Mouse (Mus musculus) right cerebral cortex, postnatal 4 days (tissue): ENCODE data around the gene Lclat1.
"Not testable (repeated sequence)": the region's sequence is repeated elsewhere in the genome, so short reads cannot be mapped to it uniquely, and the experiment has no call there.

ENCODE experiments used
- DNase-seq: peaks from one replicate; pipeline ENCODE4 v3.0.0-alpha.2; 2022

Lclat1 gene

GRCm38 (mm10) chr17:73142445-73142844 lies 34.7 kb downstream of the Lclat1 start:
- no peak for DNase-seq

- no peak for DNase-seq
Observed at GRCm38 (mm10) chr17:73145426-73145825, 37.6 kb downstream of the Lclat1 start.

- DNase-seq: no peak
Observed at GRCm38 (mm10) chr17:73148607-73149006, 40.8 kb downstream of the Lclat1 start.

- not testable (repeated sequence) for DNase-seq
Observed at GRCm38 (mm10) chr17:73152790-73153525, 45.2 kb downstream of the Lclat1 start.

- DNase-seq: no peak
Observed at GRCm38 (mm10) chr17:73153672-73154071, 45.9 kb downstream of the Lclat1 start.

- DNase-seq: no peak
Observed at GRCm38 (mm10) chr17:73156606-73157005, 48.8 kb downstream of the Lclat1 start.

- DNase-seq: no peak
Observed at GRCm38 (mm10) chr17:73161795-73162194, 54.0 kb downstream of the Lclat1 start.

GRCm38 (mm10) chr17:73162445-73163208 lies 54.8 kb downstream of the Lclat1 start:
- DNase-seq: no peak

- DNase-seq: no peak
Observed at GRCm38 (mm10) chr17:73163597-73163996, 55.8 kb downstream of the Lclat1 start.

- DNase-seq: no peak
Observed at GRCm38 (mm10) chr17:73164121-73164520, 56.3 kb downstream of the Lclat1 start.

GRCm38 (mm10) chr17:73169461-73169860 lies 61.7 kb downstream of the Lclat1 start:
- no peak for DNase-seq

- no peak for DNase-seq
Observed at GRCm38 (mm10) chr17:73170141-73170540, 62.4 kb downstream of the Lclat1 start.

GRCm38 (mm10) chr17:73174083-73174562 lies 66.3 kb downstream of the Lclat1 start:
- DNase-seq: peak; percentile 56

- no peak for DNase-seq
Observed at GRCm38 (mm10) chr17:73175720-73176119, 67.9 kb downstream of the Lclat1 start.

- no peak for DNase-seq
Observed at GRCm38 (mm10) chr17:73177079-73177478, 69.3 kb downstream of the Lclat1 start.

- DNase-seq: no peak
Observed at GRCm38 (mm10) chr17:73186929-73187328, 79.1 kb downstream of the Lclat1 start.

- DNase-seq: no peak
Observed at GRCm38 (mm10) chr17:73194146-73194545, 86.4 kb downstream of the Lclat1 start.

GRCm38 (mm10) chr17:73194575-73194974 lies 86.8 kb downstream of the Lclat1 start:
- DNase-seq: no peak

- no peak for DNase-seq
Observed at GRCm38 (mm10) chr17:73195074-73195723, 87.4 kb downstream of the Lclat1 start.

- peak; percentile 35 for DNase-seq
Observed at GRCm38 (mm10) chr17:73196139-73196538, 88.4 kb downstream of the Lclat1 start.

GRCm38 (mm10) chr17:73197724-73198123 lies 89.9 kb downstream of the Lclat1 start:
- no peak for DNase-seq

GRCm38 (mm10) chr17:73199387-73199786 lies 91.6 kb downstream of the Lclat1 start:
- no peak for DNase-seq

GRCm38 (mm10) chr17:73200380-73200779 lies 92.6 kb downstream of the Lclat1 start:
- no peak for DNase-seq
